Mouse (Mus musculus) myocyte (in vitro differentiated cells): ENCODE data around the gene Efna1.

ENCODE experiments used
- CEBPB ChIP-seq: IDR thresholded peaks from 2 replicates; pipeline ENCODE4 v1.6.1; 2011; ENCODE audit warnings: mild to moderate bottlenecking, moderate library complexity; ENCODE audit not compliant: poor library complexity, insufficient read depth, severe bottlenecking
- E2F4 ChIP-seq: IDR thresholded peaks from one replicate; pipeline ENCODE4 v1.6.1; 2011; ENCODE audit warnings: mild to moderate bottlenecking, control low read depth, moderate library complexity; ENCODE audit not compliant: insufficient read depth
- MAX ChIP-seq: IDR thresholded peaks from one replicate; pipeline ENCODE4 v1.6.1; 2011; ENCODE audit warnings: low read depth, mild to moderate bottlenecking, control low read depth
- MYOD1 ChIP-seq, 3 experiments: IDR thresholded peaks; one replicate each; pipeline ENCODE4 v1.6.1; 2011; ENCODE audit warnings: control low read depth in 2 of 3, low read depth in 2 of 3, mild to moderate bottlenecking in 2 of 3, moderate library complexity in 1 of 3; ENCODE audit not compliant: insufficient read length in 2 of 3, control insufficient read depth in 1 of 3
- MYOG ChIP-seq, 3 experiments: IDR thresholded peaks; one replicate each; pipeline ENCODE4 v1.6.1; 2011; ENCODE audit warnings: control low read depth in 2 of 3, low read depth in 2 of 3, mild to moderate bottlenecking in 2 of 3; ENCODE audit not compliant: insufficient read length in 2 of 3, control insufficient read depth in 1 of 3, insufficient read depth in 1 of 3
- POLR2A ChIP-seq: IDR thresholded peaks from one replicate; pipeline ENCODE4 v1.6.1; 2011; ENCODE audit warnings: low read depth, mild to moderate bottlenecking, control low read depth, moderate library complexity; ENCODE audit not compliant: insufficient read length
- SRF ChIP-seq: IDR thresholded peaks from one replicate; pipeline ENCODE4 v1.6.1; 2011; ENCODE audit warnings: low read depth; ENCODE audit not compliant: control insufficient read depth, insufficient read length
- TCF12 ChIP-seq: IDR thresholded peaks from one replicate; pipeline ENCODE4 v1.6.1; 2011; ENCODE audit warnings: mild to moderate bottlenecking, control low read depth; ENCODE audit not compliant: poor library complexity, insufficient read depth, severe bottlenecking
- TCF3 ChIP-seq: IDR thresholded peaks from one replicate; pipeline ENCODE4 v1.6.1; 2011; ENCODE audit warnings: low read depth, control low read depth; ENCODE audit not compliant: insufficient read length
- USF1 ChIP-seq: IDR thresholded peaks from one replicate; pipeline ENCODE4 v1.6.1; 2011; ENCODE audit warnings: low read depth, mild to moderate bottlenecking, control low read depth, moderate library complexity

- TF ChIP-seq MAX, result no peak
- no peak for TF ChIP-seq POLR2A
- no peak for TF ChIP-seq CEBPB
- no peak for TF ChIP-seq E2F4
- TF ChIP-seq USF1, result no peak
- TF ChIP-seq TCF3, result no peak
- no peak for TF ChIP-seq TCF12
- TF ChIP-seq MYOG (IDR thresholded peaks at IDR 0.05; ENCODE audit: control insufficient read depth in 1 of 3, insufficient read depth in 1 of 3, insufficient read length in 2 of 3, low read depth in 2 of 3), result no peak
- no peak for TF ChIP-seq SRF
- no peak for TF ChIP-seq MYOD1 (IDR thresholded peaks at IDR 0.05; ENCODE audit: control insufficient read depth in 1 of 3, insufficient read length in 2 of 3, low read depth in 2 of 3)
Observed at GRCm38 (mm10) chr3:89322514-89323165, 41.7 kb upstream of the Efna1 start, which contains the start of gene Efna3.
